Mouse (Mus musculus) cerebellum, adult 11 months (tissue): Measurements from ENCODE around the gene Cpsf4l.
A peak's percentile ranks its signal among the peaks of the same experiment; 100 is the strongest.

Experiments used
- DNase-seq: peaks from one replicate; pipeline ENCODE4 v3.0.0; 2022

The Cpsf4l gene

GRCm38 (mm10) chr11:113698013-113698545, 11.7 kb downstream of the Cpsf4l start:
- no peak for DNase-seq

- no peak for DNase-seq
Measured at GRCm38 (mm10) chr11:113697571-113697970, 12.2 kb downstream of the Cpsf4l start.

GRCm38 (mm10) chr11:113691851-113692250, 18.0 kb downstream of the Cpsf4l start:
- DNase-seq: no peak

GRCm38 (mm10) chr11:113691318-113691717, 18.5 kb downstream of the Cpsf4l start:
- no peak for DNase-seq

GRCm38 (mm10) chr11:113690506-113690905, 19.3 kb downstream of the Cpsf4l start:
- no peak for DNase-seq

GRCm38 (mm10) chr11:113687031-113687430, 22.8 kb downstream of the Cpsf4l start:
- no peak for DNase-seq

- DNase-seq: no peak
Measured at GRCm38 (mm10) chr11:113684707-113685426, 24.9 kb downstream of the Cpsf4l start.

- DNase-seq: peak; percentile 95
Measured at GRCm38 (mm10) chr11:113683957-113684706, 25.7 kb downstream of the Cpsf4l start, which contains the start of the genes Fam104a and D11Wsu47e. Gene Fam104a, minus strand, starts transcription at chr11:113684155. Gene D11Wsu47e, plus strand, starts transcription at chr11:113684412.

- no peak for DNase-seq
Measured at GRCm38 (mm10) chr11:113683627-113683956, 26.2 kb downstream of the Cpsf4l start.

GRCm38 (mm10) chr11:113682897-113683626, 26.8 kb downstream of the Cpsf4l start:
- DNase-seq: no peak

- no peak for DNase-seq
Measured at GRCm38 (mm10) chr11:113681979-113682378, 27.8 kb downstream of the Cpsf4l start.

GRCm38 (mm10) chr11:113680954-113681353, 28.9 kb downstream of the Cpsf4l start:
- DNase-seq: no peak

- DNase-seq: no peak
Measured at GRCm38 (mm10) chr11:113678373-113678772, 31.4 kb downstream of the Cpsf4l start.

- no peak for DNase-seq
Measured at GRCm38 (mm10) chr11:113677378-113677777, 32.4 kb downstream of the Cpsf4l start.

- DNase-seq: no peak
Measured at GRCm38 (mm10) chr11:113676847-113677246, 33.0 kb downstream of the Cpsf4l start.

- DNase-seq: no peak
Measured at GRCm38 (mm10) chr11:113674595-113674994, 35.2 kb downstream of the Cpsf4l start.

- DNase-seq: no peak
Measured at GRCm38 (mm10) chr11:113673614-113674013, 36.2 kb downstream of the Cpsf4l start.

GRCm38 (mm10) chr11:113669711-113670110, 40.1 kb downstream of the Cpsf4l start:
- DNase-seq: no peak

GRCm38 (mm10) chr11:113668857-113669256, 41.0 kb downstream of the Cpsf4l start:
- no peak for DNase-seq

- DNase-seq: no peak
Measured at GRCm38 (mm10) chr11:113667704-113668103, 42.1 kb downstream of the Cpsf4l start.

- no peak for DNase-seq
Measured at GRCm38 (mm10) chr11:113667122-113667521, 42.7 kb downstream of the Cpsf4l start.

- DNase-seq: no peak
Measured at GRCm38 (mm10) chr11:113666648-113667047, 43.2 kb downstream of the Cpsf4l start.

GRCm38 (mm10) chr11:113666205-113666604, 43.6 kb downstream of the Cpsf4l start:
- DNase-seq: no peak
